Mouse (Mus musculus): Measurements from ENCODE around the gene Arsg. TPM values are rescaled to one million over a fixed set of nuclear protein-coding genes. Genes with fewer than 3 reads are reported as not detected.
"Not testable (repeated sequence)": the region's sequence is repeated elsewhere in the genome, so short reads cannot be mapped to it uniquely, and the experiment has no call there.

The Arsg gene
- total RNA-seq, 1 experiment from 2014 or later: 1.1 TPM

DNA sequence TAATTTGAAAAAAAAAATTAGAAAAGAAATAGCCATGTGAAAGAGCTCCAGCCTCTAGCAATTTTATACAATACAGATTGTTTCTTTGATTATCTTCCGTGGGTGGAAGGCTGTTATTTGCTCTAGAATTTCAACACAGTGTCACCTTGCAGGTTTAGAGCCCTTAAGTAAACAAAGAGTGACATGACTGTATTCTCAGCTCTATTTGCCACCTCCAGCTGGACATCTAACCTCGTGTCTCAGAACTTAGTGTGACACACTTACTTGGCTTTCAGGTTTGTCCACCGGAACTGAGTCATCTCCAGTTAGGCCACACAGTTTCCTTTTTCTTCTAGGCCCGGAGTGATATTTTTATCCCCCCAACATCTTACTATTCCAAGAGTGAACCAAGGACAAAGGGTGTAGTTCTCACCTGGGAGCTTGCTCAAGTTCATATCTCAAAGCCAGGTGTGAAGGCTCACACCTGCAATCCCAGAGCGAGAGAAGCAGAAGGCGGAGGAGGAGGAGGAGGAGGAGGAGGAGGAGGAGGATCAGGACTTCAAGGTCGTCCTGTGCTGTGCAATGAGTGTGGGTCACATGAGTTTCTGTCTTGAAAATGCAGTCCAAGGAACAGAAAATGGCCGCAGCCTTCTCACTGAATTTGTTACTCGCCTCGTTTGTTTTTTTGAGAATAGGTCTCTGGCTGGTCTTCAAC is 15.0 kb downstream of the Arsg start:
- ATAC-seq (replicated peaks; ENCODE audit: insufficient number of reproducible peaks, low FRiP score, low TSS enrichment, poor library complexity, severe bottlenecking): no peak

DNA sequence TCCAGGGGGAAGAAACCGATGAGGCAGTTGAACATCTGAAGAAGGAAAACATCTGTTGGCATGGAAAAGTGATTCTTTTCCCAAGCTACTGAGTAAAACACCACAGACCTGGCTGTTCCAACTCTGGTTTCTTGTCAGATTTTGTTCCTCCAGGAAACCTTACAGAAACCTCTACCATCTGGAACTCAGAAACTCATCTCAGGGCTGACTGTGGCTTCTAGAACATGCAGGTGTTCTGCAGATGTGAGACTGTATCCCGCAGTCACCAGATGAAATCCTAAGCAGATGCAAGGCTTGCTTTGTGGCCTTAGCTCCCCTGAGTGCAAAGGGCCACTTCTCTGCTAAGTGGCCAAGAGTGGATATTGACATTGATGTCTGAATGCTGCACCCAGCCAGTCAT is 16.6 kb downstream of the Arsg start:
- no peak for ATAC-seq (replicated peaks; ENCODE audit: insufficient number of reproducible peaks, low FRiP score, low TSS enrichment, poor library complexity, severe bottlenecking)

DNA sequence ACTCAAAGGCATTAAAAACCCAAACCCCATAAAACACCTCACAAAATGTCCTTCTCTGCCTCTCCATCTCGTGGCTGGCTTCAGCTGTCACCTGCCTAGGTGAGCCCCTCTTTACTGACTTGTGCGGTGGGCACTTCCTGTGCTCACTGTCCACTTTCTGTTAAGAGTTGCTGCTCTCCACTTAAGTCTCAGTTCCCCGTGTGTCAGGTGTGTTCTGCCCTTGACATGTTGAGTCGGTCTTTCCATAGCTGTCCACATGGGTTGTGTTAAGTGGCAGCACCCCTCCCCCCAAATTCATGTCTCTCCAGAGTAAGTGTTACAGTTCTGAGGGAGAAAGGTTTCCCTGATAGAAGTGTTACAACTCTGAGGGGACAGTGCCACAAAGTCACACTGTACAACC is 18.7 kb downstream of the Arsg start:
- no peak for ATAC-seq (replicated peaks; ENCODE audit: insufficient number of reproducible peaks, low FRiP score, low TSS enrichment, poor library complexity, severe bottlenecking)

GRCm38 (mm10) chr11:109492847-109493464 is 19.8 kb downstream of the Arsg start:
- ATAC-seq (replicated peaks; ENCODE audit: insufficient number of reproducible peaks, low FRiP score, low TSS enrichment, poor library complexity, severe bottlenecking): not testable (repeated sequence)

GRCm38 (mm10) chr11:109494890-109495770 is 22.0 kb downstream of the Arsg start:
- ATAC-seq (replicated peaks; ENCODE audit: insufficient number of reproducible peaks, low FRiP score, low TSS enrichment, poor library complexity, severe bottlenecking): peak; percentile 45; the same call in 1 of the 2 replicates

GRCm38 (mm10) chr11:109495771-109496474 is 22.7 kb downstream of the Arsg start:
- no peak for ATAC-seq (replicated peaks; ENCODE audit: insufficient number of reproducible peaks, low FRiP score, low TSS enrichment, poor library complexity, severe bottlenecking)

GRCm38 (mm10) chr11:109496475-109496993 is 23.4 kb downstream of the Arsg start:
- ATAC-seq (replicated peaks; ENCODE audit: insufficient number of reproducible peaks, low FRiP score, low TSS enrichment, poor library complexity, severe bottlenecking): no peak

GRCm38 (mm10) chr11:109496996-109497714 is 24.0 kb downstream of the Arsg start:
- no peak for ATAC-seq (replicated peaks; ENCODE audit: insufficient number of reproducible peaks, low FRiP score, low TSS enrichment, poor library complexity, severe bottlenecking)

GRCm38 (mm10) chr11:109497990-109498389 is 24.8 kb downstream of the Arsg start:
- ATAC-seq (replicated peaks; ENCODE audit: insufficient number of reproducible peaks, low FRiP score, low TSS enrichment, poor library complexity, severe bottlenecking): no peak

DNA sequence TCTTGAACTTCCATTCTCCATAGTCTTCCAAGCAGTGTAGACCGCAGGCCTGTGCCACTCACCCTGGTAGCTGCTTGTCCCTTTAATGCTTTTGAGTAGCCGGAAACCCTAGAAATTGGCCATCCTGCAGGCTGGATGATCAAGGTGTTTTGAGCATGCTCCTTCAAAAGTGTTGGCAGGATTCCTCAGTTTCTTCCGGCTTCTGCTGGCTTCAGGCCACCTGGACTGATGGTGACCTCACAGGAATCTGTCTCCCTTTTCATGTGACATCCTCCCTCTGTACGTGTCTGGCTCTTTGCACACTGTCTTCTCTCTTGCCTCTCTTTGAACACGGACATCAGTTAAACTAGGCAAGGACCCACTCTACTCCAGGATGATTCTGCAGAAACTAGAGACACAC is 27.0 kb downstream of the Arsg start:
- ATAC-seq (replicated peaks; ENCODE audit: insufficient number of reproducible peaks, low FRiP score, low TSS enrichment, poor library complexity, severe bottlenecking): no peak

GRCm38 (mm10) chr11:109504977-109505376 is 31.8 kb downstream of the Arsg start:
- ATAC-seq (replicated peaks; ENCODE audit: insufficient number of reproducible peaks, low FRiP score, low TSS enrichment, poor library complexity, severe bottlenecking): no peak

DNA sequence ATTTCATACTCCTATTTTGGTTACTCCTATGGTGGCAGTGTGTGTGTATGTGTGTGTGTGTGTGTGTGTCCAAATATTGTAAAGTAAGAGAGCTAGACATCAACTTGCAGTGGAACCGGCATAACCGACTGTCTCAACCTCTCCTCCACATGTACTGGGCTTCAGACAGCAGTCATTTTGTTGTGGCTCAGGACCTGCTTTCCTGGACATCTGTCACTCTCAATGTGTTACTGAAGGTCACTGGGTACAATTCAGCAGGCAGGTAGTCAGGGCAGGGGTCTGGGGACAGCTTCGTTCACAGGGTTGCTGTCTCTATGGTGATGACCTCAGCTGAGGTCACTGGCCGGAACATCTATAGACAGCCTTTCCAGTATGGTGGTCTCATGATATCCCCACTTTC is 32.6 kb downstream of the Arsg start:
- no peak for ATAC-seq (replicated peaks; ENCODE audit: insufficient number of reproducible peaks, low FRiP score, low TSS enrichment, poor library complexity, severe bottlenecking)

DNA sequence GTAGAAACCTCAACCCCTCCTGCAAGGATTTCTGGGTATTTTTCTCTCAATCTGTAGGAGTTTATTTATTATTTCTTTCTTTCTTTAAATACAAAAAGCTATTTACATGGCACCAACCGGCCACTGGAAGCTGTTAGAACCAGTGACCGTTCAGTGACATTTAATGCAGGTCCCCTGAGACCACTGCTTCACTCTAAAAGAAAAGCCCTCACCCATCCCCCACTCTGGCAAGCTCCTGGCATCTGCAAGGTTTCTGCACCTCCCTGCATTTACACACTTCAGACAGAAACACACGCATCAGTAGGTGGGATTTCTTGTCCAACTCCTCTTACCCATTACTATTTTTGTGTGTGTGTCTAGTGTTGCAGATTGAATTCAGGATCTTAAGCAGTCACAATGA is 33.9 kb downstream of the Arsg start:
- ATAC-seq (replicated peaks; ENCODE audit: insufficient number of reproducible peaks, low FRiP score, low TSS enrichment, poor library complexity, severe bottlenecking): no peak

- ATAC-seq (replicated peaks; ENCODE audit: insufficient number of reproducible peaks, low FRiP score, low TSS enrichment, poor library complexity, severe bottlenecking): no peak
Measured at GRCm38 (mm10) chr11:109512995-109513675, 40.0 kb downstream of the Arsg start.

GRCm38 (mm10) chr11:109514064-109514612 is 41.0 kb downstream of the Arsg start:
- no peak for ATAC-seq (replicated peaks; ENCODE audit: insufficient number of reproducible peaks, low FRiP score, low TSS enrichment, poor library complexity, severe bottlenecking)

DNA sequence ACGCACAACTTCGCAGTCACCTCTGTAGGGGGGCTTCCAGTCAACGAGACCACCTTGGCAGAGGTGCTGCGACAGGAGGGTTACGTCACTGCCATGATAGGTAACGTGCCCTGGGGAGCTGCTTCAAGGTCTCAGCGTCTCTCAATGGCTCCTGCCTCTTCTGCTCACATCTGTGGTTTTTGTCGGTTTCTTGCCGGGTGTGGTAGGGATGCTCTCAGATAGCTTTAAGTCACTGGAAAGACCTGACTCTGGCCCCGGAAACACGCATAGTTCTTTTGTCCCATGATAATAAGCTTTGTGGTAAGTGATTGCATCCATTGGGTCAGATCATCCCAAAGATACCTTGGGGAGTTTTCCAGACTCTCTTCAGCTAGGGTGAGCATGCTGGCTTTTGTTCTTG is 44.2 kb downstream of the Arsg start:
- ATAC-seq (replicated peaks; ENCODE audit: insufficient number of reproducible peaks, low FRiP score, low TSS enrichment, poor library complexity, severe bottlenecking): no peak

- no peak for ATAC-seq (replicated peaks; ENCODE audit: insufficient number of reproducible peaks, low FRiP score, low TSS enrichment, poor library complexity, severe bottlenecking)
Measured at GRCm38 (mm10) chr11:109517816-109518215, 44.6 kb downstream of the Arsg start.

Data from monocyte, adult 5-6 weeks (primary cell).